Comparison of ENCODE assay signal across 8 mouse cellular contexts in the genomic region with DNA sequence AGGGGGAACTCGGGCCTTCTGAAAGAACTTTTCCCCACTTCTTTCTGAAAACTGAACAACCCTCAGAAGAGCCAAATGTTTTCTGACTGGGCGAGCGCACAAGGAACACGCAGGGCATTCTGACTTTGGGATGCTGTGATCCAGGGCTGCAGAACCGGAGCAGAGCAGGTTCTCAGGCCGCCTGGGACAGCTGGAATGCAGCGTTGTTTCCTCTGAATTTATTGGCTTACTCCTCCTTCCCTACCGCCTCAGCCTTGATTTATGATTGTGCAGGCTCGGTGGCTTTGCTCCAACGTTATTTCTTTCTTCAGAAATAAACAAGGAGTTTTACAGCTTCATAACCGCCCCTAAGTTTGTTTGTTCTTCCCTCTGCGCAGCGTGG.
DNase-seq lines count a peak whose midpoint lies in the region; TF ChIP-seq lines count a peak whose summit lies in the region.

No protein-coding gene starts in this region.

- peak overlapping the region; percentile 14; the same call in 1 of the 2 replicates for H3K4me3 ChIP-seq in gastrocnemius, adult 2 months

- intact Hi-C loops in gastrocnemius, adult 2 months (cut with DNase I) = loop anchor here (5.0 kb wide), 1 partner anchor 199 kb away; no protein-coding TSS in a partner anchor

- WGBS in large intestine, adult 2 months = 10% methylated on average over 13 of the region's 13 CpGs

- TF ChIP-seq CTCF in gastrocnemius, adult 2 months (IDR thresholded peaks at IDR 0.05) = no peak

- peak; percentile 49 for DNase-seq in adrenal gland, adult 2 months
- DNase-seq in adrenal gland, postnatal 4 days (ENCODE audit: low spot score in 2 of 2) = no peak
- DNase-seq in gastrocnemius, adult 2 months = peak; percentile 56
- peak; percentile 66 for DNase-seq in large intestine, adult 2 months (ENCODE audit: low read depth, low spot score)
- peak; percentile 39 for DNase-seq in skeletal muscle tissue, adult 2 months (ENCODE audit: low read depth, low spot score)
- DNase-seq in cerebellum, adult 18-20 months = no peak
- DNase-seq in spleen, adult 12 weeks (ENCODE audit: low spot score) = no peak
- DNase-seq in MN1 (ENCODE audit: low spot score) = no peak

- peak overlapping the region; percentile 80 for H3K27ac ChIP-seq in gastrocnemius, adult 2 months

Comparison
In these comparisons a context has a peak if more than half of its experiments do, and no peak if none do; other contexts are left out.
1. DNase-seq: peak in adrenal gland, adult 2 months (single experiment), gastrocnemius, adult 2 months (single experiment), large intestine, adult 2 months (single experiment) and skeletal muscle tissue, adult 2 months (single experiment); none in adrenal gland, postnatal 4 days (0 of 2), cerebellum, adult 18-20 months (0 of 2), spleen, adult 12 weeks (single experiment) and MN1 (single experiment).